ENCODE assay signal across 15 mouse cellular contexts in genomic region chr11:110450758-110451121, GRCm38 (mm10).
"Had no signal": no experiment of that assay in that cellular context is flagged by ENCODE, and none has a peak within 500 bp of the region (broad histone marks: within the 10 kb centered on the region; RNA-seq: fewer than 3 reads in every experiment).

No protein-coding gene starts in this region.

- H3K4me2 ChIP-seq: liver, embryonic 11.5 days; neural tube, embryonic 12.5 days had no signal

- H3K27ac ChIP-seq: left cerebral cortex, adult 2 months; liver, embryonic 14.5 days; lung, embryonic 15.5 days; midbrain, embryonic 10.5 days; neural tube, embryonic 12.5 days; stomach, embryonic 15.5 days had no signal

- H3K9me3 ChIP-seq: lung, embryonic 15.5 days; megakaryocyte, embryonic 14.5 days; midbrain, embryonic 10.5 days; neural tube, embryonic 12.5 days; neural tube, embryonic 15.5 days; stomach, embryonic 15.5 days had no signal

- H3K4me3 ChIP-seq: left cerebral cortex, adult 2 months; lung, embryonic 15.5 days; megakaryocyte, embryonic 14.5 days; midbrain, embryonic 10.5 days; neural tube, embryonic 12.5 days; neural tube, embryonic 15.5 days; stomach, embryonic 15.5 days had no signal

- H3K36me3 ChIP-seq: lung, embryonic 15.5 days; neural tube, embryonic 12.5 days; neural tube, embryonic 15.5 days; stomach, embryonic 15.5 days had no signal

- H3K27me3 ChIP-seq: lung, embryonic 15.5 days; stomach, embryonic 15.5 days had no signal

- H3K9ac ChIP-seq: liver, embryonic 14.5 days; lung, embryonic 15.5 days; neural tube, embryonic 12.5 days; neural tube, embryonic 15.5 days; stomach, embryonic 15.5 days had no signal

- DNase-seq: kidney, adult 11 months; kidney, adult 9 months; layer of hippocampus, postnatal 36 days; right cerebral cortex, postnatal 25 days; spleen, adult 18-20 months; thymus, postnatal 36 days had no signal
